Mouse (Mus musculus): ENCODE measurements around the gene Ispd. TPM values are rescaled to one million over a fixed set of nuclear protein-coding genes. Genes with fewer than 3 reads are reported as not detected.
A peak's percentile ranks its signal among the peaks of the same experiment; 100 is the strongest.

Gene Ispd
- polyA plus RNA-seq, 1 experiment = 1.4 TPM

DNA sequence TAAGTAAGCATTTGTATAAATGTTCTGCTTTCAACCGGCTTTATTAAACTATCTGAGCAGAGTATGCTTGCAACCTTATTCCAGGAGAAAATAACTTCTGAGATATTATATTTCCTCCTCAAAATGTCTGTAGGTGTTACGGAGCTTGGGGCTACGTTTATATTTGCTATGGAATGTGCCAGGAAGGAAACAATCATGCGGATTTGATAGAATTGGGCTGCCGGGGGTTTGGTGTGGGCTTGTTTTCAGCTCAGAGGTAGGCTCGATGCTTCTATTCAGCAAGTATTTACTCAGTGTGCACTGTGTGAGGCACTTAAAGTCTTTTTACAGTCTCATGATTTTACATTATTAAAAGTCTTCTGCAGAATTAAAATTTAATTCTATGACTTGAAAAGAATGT is 4.1 kb downstream of the Ispd start:
- no peak overlapping the region for H3K4me3 ChIP-seq (ENCODE audit: insufficient read depth, poor library complexity, severe bottlenecking)
- H3ac ChIP-seq (ENCODE audit: control insufficient read depth, insufficient read length, low read depth) = no peak overlapping the region
- no peaks in the 10 kb centered on the region for H3K79me3 ChIP-seq (ENCODE audit: low read depth)

GRCm38 (mm10) chr12:36386991-36387390 is 5.7 kb downstream of the Ispd start:
- no peaks in the 10 kb centered on the region for H3K36me3 ChIP-seq (ENCODE audit: control insufficient read depth, insufficient read depth)
- no peak for TF ChIP-seq MYOG (IDR thresholded peaks at IDR 0.05; ENCODE audit: control insufficient read depth, extremely low read depth, insufficient read length)
- no peak for TF ChIP-seq MYOD1 (IDR thresholded peaks at IDR 0.05; ENCODE audit: control insufficient read depth, insufficient read length, low read depth)
- no peaks in the 10 kb centered on the region for H3K79me3 ChIP-seq (ENCODE audit: low read depth)
- no peak overlapping the region for H3ac ChIP-seq (ENCODE audit: control insufficient read depth, insufficient read length, low read depth)
- no peaks in the 10 kb centered on the region for H3K79me2 ChIP-seq (ENCODE audit: control insufficient read depth, insufficient read depth)
- H3K27me3 ChIP-seq (ENCODE audit: control insufficient read depth, insufficient read depth, insufficient read length) = no peaks in the 10 kb centered on the region
- H3K4me3 ChIP-seq (ENCODE audit: insufficient read depth, poor library complexity, severe bottlenecking) = no peak overlapping the region

More for the DNA sequence above, 4.1 kb downstream of the Ispd start:
- no peaks in the 10 kb centered on the region for H3K36me3 ChIP-seq (ENCODE audit: control insufficient read depth, insufficient read depth)
- H3K27me3 ChIP-seq (ENCODE audit: control insufficient read depth, insufficient read depth, insufficient read length) = no peaks in the 10 kb centered on the region
- H3K79me2 ChIP-seq (ENCODE audit: control insufficient read depth, insufficient read depth) = no peaks in the 10 kb centered on the region
- no peak for TF ChIP-seq CTCF (IDR thresholded peaks at IDR 0.05; ENCODE audit: control insufficient read depth, insufficient read depth, insufficient read length)
- TF ChIP-seq MYOG (IDR thresholded peaks at IDR 0.05; ENCODE audit: control insufficient read depth, extremely low read depth, insufficient read length) = no peak
- TF ChIP-seq CEBPB (IDR thresholded peaks at IDR 0.05; ENCODE audit: low read depth) = no peak
- TF ChIP-seq USF1 (IDR thresholded peaks at IDR 0.05; ENCODE audit: low read depth) = no peak
- no peak for TF ChIP-seq MYOD1 (IDR thresholded peaks at IDR 0.05; ENCODE audit: control insufficient read depth, insufficient read length, low read depth)
- TF ChIP-seq MAX (IDR thresholded peaks at IDR 0.05) = no peak

- TF ChIP-seq MYOD1 (IDR thresholded peaks at IDR 0.05; ENCODE audit: control insufficient read depth, insufficient read length, low read depth) (peak; percentile 34), CTCF (IDR thresholded peaks at IDR 0.05; ENCODE audit: control insufficient read depth, insufficient read depth, insufficient read length) (no peak)
- Histone ChIP-seq H3K27me3 (ENCODE audit: control insufficient read depth, insufficient read depth, insufficient read length) (no peaks in the 10 kb centered on the region), H3K79me3 (ENCODE audit: low read depth) (no peaks in the 10 kb centered on the region), H3K36me3 (ENCODE audit: control insufficient read depth, insufficient read depth) (no peaks in the 10 kb centered on the region), H3ac (ENCODE audit: control insufficient read depth, insufficient read length, low read depth) (no peak overlapping the region), H3K4me3 (ENCODE audit: insufficient read depth, poor library complexity, severe bottlenecking) (no peak overlapping the region), H3K79me2 (ENCODE audit: control insufficient read depth, insufficient read depth) (no peaks in the 10 kb centered on the region)
Measured at GRCm38 (mm10) chr12:36395115-36395514, 13.9 kb downstream of the Ispd start.

DNA sequence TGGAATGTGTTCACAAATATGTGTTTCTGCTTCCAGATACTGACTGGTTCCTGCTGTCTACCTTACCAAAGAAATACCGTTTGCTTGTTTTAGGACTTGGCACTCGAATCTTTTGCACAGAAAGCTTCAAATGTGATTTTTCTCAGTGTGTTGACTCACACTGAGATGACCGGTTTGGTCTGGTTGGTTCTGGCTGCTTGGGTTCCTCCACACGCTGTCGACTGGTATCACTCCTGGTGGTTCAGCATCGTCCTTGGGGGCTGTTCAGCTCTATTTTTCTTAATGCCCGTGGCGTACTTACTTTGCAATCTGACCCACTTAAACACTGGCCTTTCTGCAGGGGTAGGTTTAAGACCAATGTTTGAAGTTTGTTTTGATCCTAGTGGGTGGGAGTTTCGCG is 42.4 kb downstream of the Ispd start:
- Histone ChIP-seq H3ac (ENCODE audit: control insufficient read depth, insufficient read length, low read depth) (no peak overlapping the region), H3K4me3 (ENCODE audit: insufficient read depth, poor library complexity, severe bottlenecking) (no peak overlapping the region), H3K36me3 (ENCODE audit: control insufficient read depth, insufficient read depth) (no peaks in the 10 kb centered on the region), H3K79me3 (ENCODE audit: low read depth) (no peaks in the 10 kb centered on the region), H3K27me3 (ENCODE audit: control insufficient read depth, insufficient read depth, insufficient read length) (no peaks in the 10 kb centered on the region), H3K79me2 (ENCODE audit: control insufficient read depth, insufficient read depth) (no peaks in the 10 kb centered on the region)
- TF ChIP-seq FOSL1 (IDR thresholded peaks at IDR 0.05; ENCODE audit: insufficient read depth, low read length, poor library complexity, severe bottlenecking) (no peak), USF1 (IDR thresholded peaks at IDR 0.05; ENCODE audit: low read depth) (no peak), MAX (IDR thresholded peaks at IDR 0.05) (no peak), CEBPB (IDR thresholded peaks at IDR 0.05; ENCODE audit: low read depth) (no peak), MYOD1 (IDR thresholded peaks at IDR 0.05; ENCODE audit: control insufficient read depth, insufficient read length, low read depth) (no peak), MYOG (IDR thresholded peaks at IDR 0.05; ENCODE audit: control insufficient read depth, extremely low read depth, insufficient read length) (no peak), CTCF (IDR thresholded peaks at IDR 0.05; ENCODE audit: control insufficient read depth, insufficient read depth, insufficient read length) (no peak)

GRCm38 (mm10) chr12:36425258-36425657 is 44.0 kb downstream of the Ispd start:
- no peaks in the 10 kb centered on the region for H3K27me3 ChIP-seq (ENCODE audit: control insufficient read depth, insufficient read depth, insufficient read length)
- no peaks in the 10 kb centered on the region for H3K79me3 ChIP-seq (ENCODE audit: low read depth)
- no peak overlapping the region for H3ac ChIP-seq (ENCODE audit: control insufficient read depth, insufficient read length, low read depth)
- H3K79me2 ChIP-seq (ENCODE audit: control insufficient read depth, insufficient read depth) = no peaks in the 10 kb centered on the region
- no peaks in the 10 kb centered on the region for H3K36me3 ChIP-seq (ENCODE audit: control insufficient read depth, insufficient read depth)
- no peak overlapping the region for H3K4me3 ChIP-seq (ENCODE audit: insufficient read depth, poor library complexity, severe bottlenecking)
- no peak for TF ChIP-seq CEBPB (IDR thresholded peaks at IDR 0.05; ENCODE audit: low read depth)
- no peak for TF ChIP-seq MAX (IDR thresholded peaks at IDR 0.05)
- TF ChIP-seq MYOD1 (IDR thresholded peaks at IDR 0.05; ENCODE audit: control insufficient read depth, insufficient read length, low read depth) = no peak

- Histone ChIP-seq H3K27me3 (ENCODE audit: control insufficient read depth, insufficient read depth, insufficient read length) (no peaks in the 10 kb centered on the region), H3K79me3 (ENCODE audit: low read depth) (no peaks in the 10 kb centered on the region), H3K4me3 (ENCODE audit: insufficient read depth, poor library complexity, severe bottlenecking) (no peak overlapping the region), H3ac (ENCODE audit: control insufficient read depth, insufficient read length, low read depth) (no peak overlapping the region), H3K36me3 (ENCODE audit: control insufficient read depth, insufficient read depth) (no peaks in the 10 kb centered on the region), H3K79me2 (ENCODE audit: control insufficient read depth, insufficient read depth) (no peaks in the 10 kb centered on the region)
- TF ChIP-seq MYOG (IDR thresholded peaks at IDR 0.05; ENCODE audit: control insufficient read depth, extremely low read depth, insufficient read length) = no peak
- no peak for TF ChIP-seq CTCF (IDR thresholded peaks at IDR 0.05; ENCODE audit: control insufficient read depth, insufficient read depth, insufficient read length)
- TF ChIP-seq FOSL1 (IDR thresholded peaks at IDR 0.05; ENCODE audit: insufficient read depth, low read length, poor library complexity, severe bottlenecking) = no peak
Measured at GRCm38 (mm10) chr12:36426163-36427045, 45.2 kb downstream of the Ispd start.
